Mouse (Mus musculus): ENCODE measurements around the gene G3bp1. TPM values are rescaled to one million over a fixed set of nuclear protein-coding genes. Genes with fewer than 3 reads are reported as not detected.

Gene G3bp1
- polyA plus RNA-seq, 1 experiment from 2014 or later: 161 TPM

GRCm38 (mm10) chr11:55468611-55469047 lies 856 bp upstream of the G3bp1 start:
- Histone ChIP-seq H3K4me1 (peaks cover 25% of the 10 kb centered on the region), H3K4me3 (peak overlapping the region; percentile 57), H3K27me3 (no peaks in the 10 kb centered on the region), H3K9ac (replicated peaks) (peak overlapping the region; percentile 64), H3K9me3 (no peaks in the 10 kb centered on the region), H3K4me2 (replicated peaks) (peak overlapping the region; percentile 93), H3K27ac (replicated peaks) (peak overlapping the region; percentile 92), H3K36me3 (peaks cover 5% of the 10 kb centered on the region; the same call in 1 of the 2 replicates)
- no peak for ATAC-seq (replicated peaks)
- WGBS: 2% methylated on average over 17 of the region's 17 CpGs

GRCm38 (mm10) chr11:55469923-55470691 lies 622 bp downstream of the G3bp1 start:
- peak; percentile 36; the same call in 1 of the 2 replicates for ATAC-seq (replicated peaks)
- Histone ChIP-seq H3K9me3 (no peaks in the 10 kb centered on the region), H3K27me3 (no peaks in the 10 kb centered on the region), H3K4me1 (peaks cover 28% of the 10 kb centered on the region), H3K4me3 (peak overlapping the region; percentile 73), H3K9ac (replicated peaks) (peak overlapping the region; percentile 89), H3K4me2 (replicated peaks) (peak overlapping the region; percentile 83), H3K36me3 (peaks cover 12% of the 10 kb centered on the region; the same call in 1 of the 2 replicates), H3K27ac (replicated peaks) (peak overlapping the region; percentile 89)
- WGBS: under 1% methylated on average over 46 of the region's 46 CpGs

GRCm38 (mm10) chr11:55470761-55471160 lies 1.3 kb downstream of the G3bp1 start:
- Histone ChIP-seq H3K4me1 (peaks cover 29% of the 10 kb centered on the region), H3K9ac (replicated peaks) (peak overlapping the region; percentile 89), H3K27me3 (no peaks in the 10 kb centered on the region), H3K4me2 (replicated peaks) (peak overlapping the region; percentile 83), H3K9me3 (no peaks in the 10 kb centered on the region), H3K4me3 (peak overlapping the region; percentile 73), H3K36me3 (peaks cover 12% of the 10 kb centered on the region; the same call in 1 of the 2 replicates), H3K27ac (replicated peaks) (no peak overlapping the region)
- no peak for ATAC-seq (replicated peaks)
- WGBS: 61% methylated on average over 8 of the region's 8 CpGs

GRCm38 (mm10) chr11:55471467-55471866 lies 2.0 kb downstream of the G3bp1 start:
- Histone ChIP-seq H3K27ac (replicated peaks) (no peak overlapping the region), H3K4me1 (peaks cover 33% of the 10 kb centered on the region), H3K4me3 (peak overlapping the region; percentile 73; the same call in 1 of the 2 replicates), H3K27me3 (no peaks in the 10 kb centered on the region), H3K36me3 (peaks cover 12% of the 10 kb centered on the region; the same call in 1 of the 2 replicates), H3K9ac (replicated peaks) (no peak overlapping the region), H3K4me2 (replicated peaks) (peak overlapping the region; percentile 83; the same call in 1 of the 2 replicates), H3K9me3 (no peaks in the 10 kb centered on the region)
- WGBS: 95% methylated on average over 7 of the region's 7 CpGs
- ATAC-seq (replicated peaks): no peak

- 85% methylated on average over 3 of the region's 3 CpGs for WGBS
- Histone ChIP-seq H3K27ac (replicated peaks) (no peak overlapping the region), H3K9me3 (no peaks in the 10 kb centered on the region), H3K4me1 (peaks cover 29% of the 10 kb centered on the region), H3K4me3 (no peak overlapping the region), H3K9ac (replicated peaks) (no peak overlapping the region), H3K27me3 (no peaks in the 10 kb centered on the region), H3K4me2 (replicated peaks) (no peak overlapping the region), H3K36me3 (peaks cover 12% of the 10 kb centered on the region; the same call in 1 of the 2 replicates)
- ATAC-seq (replicated peaks): no peak
These were observed 3.7 kb downstream of the G3bp1 start for GRCm38 (mm10) chr11:55473219-55473618.

GRCm38 (mm10) chr11:55485443-55485842 lies 16.0 kb downstream of the G3bp1 start:
- Histone ChIP-seq H3K4me1 (no peaks in the 10 kb centered on the region), H3K9ac (replicated peaks) (no peak overlapping the region), H3K4me2 (replicated peaks) (no peak overlapping the region), H3K27me3 (no peaks in the 10 kb centered on the region), H3K36me3 (peaks cover 62% of the 10 kb centered on the region), H3K9me3 (no peaks in the 10 kb centered on the region), H3K4me3 (no peak overlapping the region), H3K27ac (replicated peaks) (no peak overlapping the region)
- 97% methylated on average over 7 of the region's 7 CpGs for WGBS
- ATAC-seq (replicated peaks): no peak

GRCm38 (mm10) chr11:55496158-55496557 lies 26.7 kb downstream of the G3bp1 start:
- H3K9ac ChIP-seq (replicated peaks): no peak overlapping the region
- H3K4me3 ChIP-seq: no peak overlapping the region
- H3K27ac ChIP-seq (replicated peaks): no peak overlapping the region
- no peaks in the 10 kb centered on the region for H3K4me1 ChIP-seq
- no peak overlapping the region for H3K4me2 ChIP-seq (replicated peaks)
- WGBS: 91% methylated on average over 6 of the region's 6 CpGs
- H3K36me3 ChIP-seq: peaks cover 88% of the 10 kb centered on the region
- no peak for ATAC-seq (replicated peaks)
- no peaks in the 10 kb centered on the region for H3K27me3 ChIP-seq
- H3K9me3 ChIP-seq: no peaks in the 10 kb centered on the region

GRCm38 (mm10) chr11:55497885-55498284 lies 28.4 kb downstream of the G3bp1 start:
- peak; percentile 77 for ATAC-seq (replicated peaks)
- Histone ChIP-seq H3K9me3 (no peaks in the 10 kb centered on the region), H3K36me3 (peaks cover 78% of the 10 kb centered on the region), H3K27me3 (no peaks in the 10 kb centered on the region), H3K9ac (replicated peaks) (no peak overlapping the region), H3K4me1 (no peaks in the 10 kb centered on the region), H3K27ac (replicated peaks) (no peak overlapping the region), H3K4me2 (replicated peaks) (no peak overlapping the region), H3K4me3 (no peak overlapping the region)
- WGBS: 68% methylated on average over 5 of the region's 5 CpGs

GRCm38 (mm10) chr11:55501955-55502531 lies 32.6 kb downstream of the G3bp1 start:
- no peak overlapping the region for H3K4me2 ChIP-seq (replicated peaks)
- H3K27ac ChIP-seq (replicated peaks): no peak overlapping the region
- no peaks in the 10 kb centered on the region for H3K27me3 ChIP-seq
- no peak overlapping the region for H3K4me3 ChIP-seq
- no peaks in the 10 kb centered on the region for H3K4me1 ChIP-seq
- H3K9me3 ChIP-seq: no peaks in the 10 kb centered on the region
- peaks cover 44% of the 10 kb centered on the region for H3K36me3 ChIP-seq
- no peak overlapping the region for H3K9ac ChIP-seq (replicated peaks)
- no peak for ATAC-seq (replicated peaks)
- WGBS: 83% methylated on average over 8 of the region's 8 CpGs

GRCm38 (mm10) chr11:55502886-55503285 lies 33.4 kb downstream of the G3bp1 start:
- H3K36me3 ChIP-seq: peaks cover 36% of the 10 kb centered on the region
- H3K4me3 ChIP-seq: no peak overlapping the region
- no peaks in the 10 kb centered on the region for H3K4me1 ChIP-seq
- ATAC-seq (replicated peaks): no peak
- no peak overlapping the region for H3K27ac ChIP-seq (replicated peaks)
- WGBS: 80% methylated on average over 5 of the region's 5 CpGs
- H3K4me2 ChIP-seq (replicated peaks): no peak overlapping the region
- no peak overlapping the region for H3K9ac ChIP-seq (replicated peaks)
- no peaks in the 10 kb centered on the region for H3K27me3 ChIP-seq
- H3K9me3 ChIP-seq: no peaks in the 10 kb centered on the region

GRCm38 (mm10) chr11:55505485-55505884 lies 36.0 kb downstream of the G3bp1 start:
- Histone ChIP-seq H3K9ac (replicated peaks) (no peak overlapping the region), H3K4me3 (no peak overlapping the region), H3K4me1 (no peaks in the 10 kb centered on the region), H3K27me3 (no peaks in the 10 kb centered on the region), H3K9me3 (no peaks in the 10 kb centered on the region), H3K36me3 (peaks cover 18% of the 10 kb centered on the region), H3K27ac (replicated peaks) (no peak overlapping the region), H3K4me2 (replicated peaks) (no peak overlapping the region)
- ATAC-seq (replicated peaks): no peak
- 95% methylated on average over 3 of the region's 3 CpGs for WGBS

- no peaks in the 10 kb centered on the region for H3K4me1 ChIP-seq
- no peaks in the 10 kb centered on the region for H3K27me3 ChIP-seq
- H3K4me2 ChIP-seq (replicated peaks): no peak overlapping the region
- ATAC-seq (replicated peaks): no peak
- no peak overlapping the region for H3K9ac ChIP-seq (replicated peaks)
- no peaks in the 10 kb centered on the region for H3K36me3 ChIP-seq
- no peaks in the 10 kb centered on the region for H3K9me3 ChIP-seq
- 52% methylated on average over 5 of the region's 5 CpGs for WGBS
- no peak overlapping the region for H3K4me3 ChIP-seq
- no peak overlapping the region for H3K27ac ChIP-seq (replicated peaks)
These were observed 41.9 kb downstream of the G3bp1 start for GRCm38 (mm10) chr11:55511374-55511773.

Data from forebrain, embryonic 15.5 days (tissue).